Mouse (Mus musculus): Measurements from ENCODE around the gene Mylk. TPM values are rescaled to one million over a fixed set of nuclear protein-coding genes. Genes with fewer than 3 reads are reported as not detected.

The Mylk gene
- polyA plus RNA-seq, 1 experiment from 2014 or later = 4.4 TPM

- H3K27ac ChIP-seq (ENCODE audit: low read depth, low read length) = no peak overlapping the region
- 85% methylated on average over 5 of the region's 5 CpGs for WGBS
- DNase-seq (ENCODE audit: low spot score) (no peak), ATAC-seq (replicated peaks; ENCODE audit: low FRiP score) (no peak)
- H3K27me3 ChIP-seq (replicated peaks; ENCODE audit: control insufficient read depth, insufficient read depth, low read length) = no peaks in the 10 kb centered on the region
- H3K9ac ChIP-seq (ENCODE audit: low read depth, low read length) = no peak overlapping the region
- peaks cover 3% of the 10 kb centered on the region; the same call in 1 of the 2 replicates for H3K9me3 ChIP-seq (ENCODE audit: control insufficient read depth, low read length)
- no peak overlapping the region for H3K4me3 ChIP-seq (ENCODE audit: low read depth, low read length)
- H3K4me2 ChIP-seq = no peak overlapping the region
- H3K36me3 ChIP-seq (ENCODE audit: control insufficient read depth, insufficient read depth, low read length) = peaks cover 6% of the 10 kb centered on the region; the same call in 1 of the 2 replicates
- peaks cover 10% of the 10 kb centered on the region; the same call in 1 of the 2 replicates for H3K4me1 ChIP-seq (replicated peaks; ENCODE audit: control insufficient read depth, insufficient read depth, low read length)
Observed at GRCm38 (mm10) chr16:34959261-34959660, 214.3 kb downstream of the Mylk start.

GRCm38 (mm10) chr16:34960243-34960642 is 215.2 kb downstream of the Mylk start:
- no peak for DNase-seq (ENCODE audit: low spot score)
- ATAC-seq (replicated peaks; ENCODE audit: low FRiP score) = no peak
- no peak overlapping the region for H3K9ac ChIP-seq (ENCODE audit: low read depth, low read length)
- H3K4me3 ChIP-seq (ENCODE audit: low read depth, low read length) = no peak overlapping the region
- no peaks in the 10 kb centered on the region for H3K27me3 ChIP-seq (replicated peaks; ENCODE audit: control insufficient read depth, insufficient read depth, low read length)
- H3K4me2 ChIP-seq = no peak overlapping the region
- H3K4me1 ChIP-seq (replicated peaks; ENCODE audit: control insufficient read depth, insufficient read depth, low read length) = peaks cover 10% of the 10 kb centered on the region; the same call in 1 of the 2 replicates
- H3K27ac ChIP-seq (ENCODE audit: low read depth, low read length) = no peak overlapping the region
- H3K36me3 ChIP-seq (ENCODE audit: control insufficient read depth, insufficient read depth, low read length) = no peaks in the 10 kb centered on the region
- WGBS = 86% methylated on average over 5 of the region's 5 CpGs
- no peaks in the 10 kb centered on the region for H3K9me3 ChIP-seq (ENCODE audit: control insufficient read depth, low read length)

DNA sequence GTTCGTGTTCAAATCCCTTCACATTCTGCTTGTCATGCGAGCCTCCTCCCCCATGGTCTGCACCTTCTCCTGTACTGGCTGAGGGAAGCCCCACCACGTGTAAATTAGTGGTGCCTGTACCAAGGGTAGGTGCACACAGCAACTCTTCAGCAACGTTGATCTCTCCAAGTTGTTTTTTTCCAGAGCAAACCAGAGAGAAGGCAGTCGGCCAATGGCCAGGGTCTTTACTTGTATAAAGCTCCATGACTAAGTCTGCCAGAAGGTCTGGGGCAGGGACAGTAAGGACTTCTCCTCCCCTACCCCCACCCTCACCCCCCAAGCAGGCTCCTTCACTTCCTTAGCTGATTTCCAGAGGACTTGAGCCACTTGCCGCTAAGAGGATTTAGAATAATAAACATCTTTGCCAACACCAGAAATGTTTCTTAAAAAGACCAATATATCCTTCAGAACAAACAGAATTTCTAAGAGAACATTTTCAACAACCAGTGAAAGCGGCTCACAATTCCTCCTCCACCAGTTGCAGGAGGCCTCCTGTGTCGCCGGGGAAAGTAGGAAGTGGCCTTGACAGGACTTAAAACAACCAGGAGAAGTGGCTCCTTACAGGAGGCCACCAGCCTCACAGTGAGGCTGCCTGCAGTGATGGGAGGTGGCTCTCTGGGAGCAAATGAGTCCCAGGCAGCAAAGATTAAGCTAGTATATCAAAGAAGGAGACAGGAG is 216.0 kb downstream of the Mylk start:
- WGBS = 39% methylated on average over 9 of the region's 9 CpGs

GRCm38 (mm10) chr16:34962322-34962721 is 217.3 kb downstream of the Mylk start:
- WGBS = 68% methylated on average over 4 of the region's 4 CpGs
- H3K4me1 ChIP-seq (replicated peaks; ENCODE audit: control insufficient read depth, insufficient read depth, low read length) = peaks cover 12% of the 10 kb centered on the region; the same call in 1 of the 2 replicates
- H3K27ac ChIP-seq (ENCODE audit: low read depth, low read length) = no peak overlapping the region

More for the DNA sequence above, 216.0 kb downstream of the Mylk start:
- Histone ChIP-seq H3K9me3 (ENCODE audit: control insufficient read depth, low read length) (no peaks in the 10 kb centered on the region), H3K27ac (ENCODE audit: low read depth, low read length) (no peak overlapping the region), H3K9ac (ENCODE audit: low read depth, low read length) (no peak overlapping the region), H3K4me2 (no peak overlapping the region), H3K4me3 (ENCODE audit: low read depth, low read length) (no peak overlapping the region), H3K4me1 (replicated peaks; ENCODE audit: control insufficient read depth, insufficient read depth, low read length) (peaks cover 10% of the 10 kb centered on the region; the same call in 1 of the 2 replicates), H3K27me3 (replicated peaks; ENCODE audit: control insufficient read depth, insufficient read depth, low read length) (no peaks in the 10 kb centered on the region), H3K36me3 (ENCODE audit: control insufficient read depth, insufficient read depth, low read length) (no peaks in the 10 kb centered on the region)
- DNase-seq (ENCODE audit: low spot score) (no peak), ATAC-seq (replicated peaks; ENCODE audit: low FRiP score) (no peak)

GRCm38 (mm10) chr16:34963008-34963407 is 218.0 kb downstream of the Mylk start:
- Histone ChIP-seq H3K9me3 (ENCODE audit: control insufficient read depth, low read length) (no peaks in the 10 kb centered on the region), H3K36me3 (ENCODE audit: control insufficient read depth, insufficient read depth, low read length) (no peaks in the 10 kb centered on the region), H3K4me1 (replicated peaks; ENCODE audit: control insufficient read depth, insufficient read depth, low read length) (peaks cover 12% of the 10 kb centered on the region; the same call in 1 of the 2 replicates), H3K4me2 (no peak overlapping the region), H3K4me3 (ENCODE audit: low read depth, low read length) (no peak overlapping the region), H3K9ac (ENCODE audit: low read depth, low read length) (no peak overlapping the region), H3K27ac (ENCODE audit: low read depth, low read length) (no peak overlapping the region), H3K27me3 (replicated peaks; ENCODE audit: control insufficient read depth, insufficient read depth, low read length) (no peaks in the 10 kb centered on the region)
- no peak for ATAC-seq (replicated peaks; ENCODE audit: low FRiP score)
- DNase-seq (ENCODE audit: low spot score) = no peak
- WGBS = 47% methylated on average over 4 of the region's 4 CpGs

More at GRCm38 (mm10) chr16:34962322-34962721, 217.3 kb downstream of the Mylk start:
- DNase-seq (ENCODE audit: low spot score) (no peak), ATAC-seq (replicated peaks; ENCODE audit: low FRiP score) (no peak)
- no peaks in the 10 kb centered on the region for H3K9me3 ChIP-seq (ENCODE audit: control insufficient read depth, low read length)
- H3K4me3 ChIP-seq (ENCODE audit: low read depth, low read length) = no peak overlapping the region
- no peaks in the 10 kb centered on the region for H3K36me3 ChIP-seq (ENCODE audit: control insufficient read depth, insufficient read depth, low read length)
- no peak overlapping the region for H3K4me2 ChIP-seq
- H3K27me3 ChIP-seq (replicated peaks; ENCODE audit: control insufficient read depth, insufficient read depth, low read length) = no peaks in the 10 kb centered on the region
- no peak overlapping the region for H3K9ac ChIP-seq (ENCODE audit: low read depth, low read length)

DNA sequence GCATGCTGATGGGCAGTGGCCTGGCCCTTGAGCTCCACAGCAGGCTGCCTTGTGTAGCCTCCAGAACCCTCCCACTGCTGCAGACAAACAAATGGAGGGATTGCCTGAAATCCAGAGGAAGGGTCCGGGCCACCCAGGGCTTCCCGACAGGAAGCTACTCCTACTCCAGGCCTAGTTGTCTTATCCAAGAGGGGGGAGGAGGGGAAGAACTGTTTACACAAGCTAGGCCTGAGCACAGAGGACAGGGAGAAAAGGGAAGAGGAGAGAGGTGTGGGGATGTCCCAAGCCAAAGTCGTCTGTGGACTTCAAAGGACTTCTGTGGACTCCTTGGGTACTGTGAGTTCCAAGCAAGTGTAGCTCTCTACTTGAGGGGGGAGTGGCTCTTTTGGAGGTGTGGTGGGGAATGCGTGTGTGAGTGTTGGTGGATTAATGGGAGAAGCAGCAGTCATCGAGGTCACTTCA is 221.6 kb downstream of the Mylk start:
- Histone ChIP-seq H3K4me3 (ENCODE audit: low read depth, low read length) (no peak overlapping the region), H3K27me3 (replicated peaks; ENCODE audit: control insufficient read depth, insufficient read depth, low read length) (no peaks in the 10 kb centered on the region), H3K4me2 (no peak overlapping the region), H3K9ac (ENCODE audit: low read depth, low read length) (no peak overlapping the region), H3K9me3 (ENCODE audit: control insufficient read depth, low read length) (no peaks in the 10 kb centered on the region), H3K36me3 (ENCODE audit: control insufficient read depth, insufficient read depth, low read length) (no peaks in the 10 kb centered on the region), H3K27ac (ENCODE audit: low read depth, low read length) (no peak overlapping the region; the same call in 1 of the 2 replicates), H3K4me1 (replicated peaks; ENCODE audit: control insufficient read depth, insufficient read depth, low read length) (peaks cover 4% of the 10 kb centered on the region; the same call in 1 of the 2 replicates)
- DNase-seq (ENCODE audit: low spot score) (no peak), ATAC-seq (replicated peaks; ENCODE audit: low FRiP score) (no peak)
- 55% methylated on average over 5 of the region's 5 CpGs for WGBS

DNA sequence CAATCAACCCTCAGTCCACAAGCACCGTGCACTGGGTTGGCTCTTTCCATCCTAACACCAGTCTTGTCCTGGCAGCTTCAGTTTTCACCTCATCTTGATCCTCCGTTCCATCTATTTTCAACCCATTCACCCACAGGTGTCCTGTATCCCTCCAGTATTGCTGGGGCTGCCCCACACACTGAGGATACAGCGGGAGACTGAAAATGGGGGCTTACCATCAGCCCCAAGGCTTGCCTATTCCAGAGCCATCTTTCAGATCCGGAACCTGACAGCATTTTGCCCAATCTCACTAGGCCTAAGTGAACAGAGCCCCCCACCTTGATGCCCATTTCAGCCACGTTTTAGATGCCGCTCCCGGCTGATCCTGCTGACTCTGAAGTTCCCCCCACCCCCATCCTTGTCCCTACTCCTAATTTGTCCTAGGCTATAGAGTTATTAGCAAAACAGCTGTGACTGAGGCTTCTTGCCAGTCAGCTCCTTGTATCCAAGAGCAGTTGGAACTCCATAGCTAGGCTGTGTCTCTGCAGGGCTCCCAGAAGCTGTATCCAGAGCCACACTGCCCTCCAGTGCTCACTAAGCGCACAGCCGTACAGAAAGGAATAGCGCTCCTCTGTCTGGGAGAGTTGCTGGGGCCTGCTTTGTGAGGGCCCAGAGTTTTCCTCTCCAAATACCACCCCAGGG is 222.2 kb downstream of the Mylk start:
- Histone ChIP-seq H3K9ac (ENCODE audit: low read depth, low read length) (no peak overlapping the region), H3K27me3 (replicated peaks; ENCODE audit: control insufficient read depth, insufficient read depth, low read length) (no peaks in the 10 kb centered on the region), H3K9me3 (ENCODE audit: control insufficient read depth, low read length) (no peaks in the 10 kb centered on the region), H3K27ac (ENCODE audit: low read depth, low read length) (no peak overlapping the region; the same call in 1 of the 2 replicates), H3K4me1 (replicated peaks; ENCODE audit: control insufficient read depth, insufficient read depth, low read length) (peaks cover 4% of the 10 kb centered on the region; the same call in 1 of the 2 replicates), H3K36me3 (ENCODE audit: control insufficient read depth, insufficient read depth, low read length) (no peaks in the 10 kb centered on the region), H3K4me2 (no peak overlapping the region), H3K4me3 (ENCODE audit: low read depth, low read length) (no peak overlapping the region)
- ATAC-seq (replicated peaks; ENCODE audit: low FRiP score) (peak; percentile 58; the same call in 1 of the 2 replicates), DNase-seq (ENCODE audit: low spot score) (peak; percentile 36)
- WGBS = 64% methylated on average over 10 of the region's 10 CpGs

- Histone ChIP-seq H3K4me2 (no peak overlapping the region), H3K27ac (ENCODE audit: low read depth, low read length) (no peak overlapping the region), H3K36me3 (ENCODE audit: control insufficient read depth, insufficient read depth, low read length) (no peaks in the 10 kb centered on the region), H3K4me1 (replicated peaks; ENCODE audit: control insufficient read depth, insufficient read depth, low read length) (peaks cover 4% of the 10 kb centered on the region; the same call in 1 of the 2 replicates), H3K27me3 (replicated peaks; ENCODE audit: control insufficient read depth, insufficient read depth, low read length) (no peaks in the 10 kb centered on the region), H3K9me3 (ENCODE audit: control insufficient read depth, low read length) (no peaks in the 10 kb centered on the region), H3K4me3 (ENCODE audit: low read depth, low read length) (no peak overlapping the region), H3K9ac (ENCODE audit: low read depth, low read length) (no peak overlapping the region)
- ATAC-seq (replicated peaks; ENCODE audit: low FRiP score) (no peak), DNase-seq (ENCODE audit: low spot score) (no peak)
- WGBS = 85% methylated on average over 5 of the region's 5 CpGs
Observed at GRCm38 (mm10) chr16:34968181-34968580, 223.2 kb downstream of the Mylk start.
